Mouse (Mus musculus): Measurements from ENCODE around the gene Moap1.

Moap1 gene

GRCm38 (mm10) chr12:102740285-102740684 is 3.2 kb downstream of the Moap1 start:
- peak in 1 of 2 experiments; percentile 33 for DNase-seq

GRCm38 (mm10) chr12:102739096-102739495 is 4.4 kb downstream of the Moap1 start:
- DNase-seq = no peak

DNA sequence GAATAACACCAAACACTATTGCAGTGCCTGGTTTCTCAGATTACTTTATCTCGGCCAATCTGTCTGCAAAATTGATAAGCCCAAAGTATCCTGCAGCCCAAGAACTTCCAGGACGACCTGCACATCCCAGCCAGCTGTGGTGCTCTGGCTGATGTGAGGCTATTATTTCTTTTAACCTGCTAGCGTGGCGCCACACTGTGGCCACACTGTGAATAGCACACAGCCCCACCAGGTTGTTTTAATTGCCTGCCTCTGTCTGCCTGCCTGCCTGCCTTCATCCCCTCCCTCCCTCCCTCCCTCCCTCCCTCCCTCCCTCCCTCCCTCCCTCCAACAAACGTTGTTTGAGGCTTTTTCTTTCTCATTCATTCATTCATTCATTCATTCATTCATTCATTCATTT is 10.1 kb downstream of the Moap1 start:
- peak in 1 of 2 experiments; percentile 32 for DNase-seq

DNA sequence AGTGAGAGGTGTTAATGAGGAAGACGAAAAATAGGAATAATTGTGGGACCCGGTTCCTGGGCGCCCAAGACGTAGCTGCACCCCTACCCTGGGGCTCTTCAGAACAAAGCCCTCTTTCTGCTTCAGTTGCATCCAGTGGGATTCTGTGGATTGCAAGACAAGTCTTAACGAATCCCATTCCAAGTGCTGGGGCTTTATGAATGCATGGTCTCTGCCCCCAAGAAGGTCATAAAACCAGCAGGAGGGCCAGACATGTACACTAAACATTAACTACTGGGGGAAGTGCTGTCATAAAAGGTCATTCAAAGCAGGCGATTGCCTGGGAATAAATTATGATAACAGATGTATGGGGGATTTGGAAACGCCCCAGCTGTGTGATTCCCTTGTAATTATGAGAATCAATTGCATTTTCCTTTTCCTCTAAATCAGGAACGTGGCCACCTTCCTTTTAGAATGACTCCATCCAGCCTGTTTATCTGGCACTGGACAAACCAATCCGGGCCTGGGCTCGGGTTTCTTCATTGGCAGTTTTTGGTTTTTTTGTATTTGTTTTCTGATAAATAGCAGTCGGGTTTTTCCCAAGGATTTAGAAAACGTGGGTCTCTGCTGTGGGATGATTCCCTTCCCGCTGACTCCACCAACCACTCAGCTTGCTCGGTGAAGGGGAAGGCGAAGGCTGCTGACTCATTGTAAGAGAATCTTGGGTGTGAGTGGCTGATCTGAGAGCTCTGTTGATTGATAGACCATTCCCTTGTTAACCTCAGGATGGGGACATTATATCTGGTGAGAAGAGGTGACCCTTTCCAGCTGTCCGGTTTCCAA is 12.5 kb downstream of the Moap1 start:
- DNase-seq = no peak

GRCm38 (mm10) chr12:102729855-102730797 is 13.3 kb downstream of the Moap1 start:
- DNase-seq = peak; percentile 79

- no peak for DNase-seq
These were observed 17.7 kb downstream of the Moap1 start for GRCm38 (mm10) chr12:102725761-102726175.

- DNase-seq = no peak
These were observed 18.3 kb downstream of the Moap1 start for GRCm38 (mm10) chr12:102725146-102725545.

DNA sequence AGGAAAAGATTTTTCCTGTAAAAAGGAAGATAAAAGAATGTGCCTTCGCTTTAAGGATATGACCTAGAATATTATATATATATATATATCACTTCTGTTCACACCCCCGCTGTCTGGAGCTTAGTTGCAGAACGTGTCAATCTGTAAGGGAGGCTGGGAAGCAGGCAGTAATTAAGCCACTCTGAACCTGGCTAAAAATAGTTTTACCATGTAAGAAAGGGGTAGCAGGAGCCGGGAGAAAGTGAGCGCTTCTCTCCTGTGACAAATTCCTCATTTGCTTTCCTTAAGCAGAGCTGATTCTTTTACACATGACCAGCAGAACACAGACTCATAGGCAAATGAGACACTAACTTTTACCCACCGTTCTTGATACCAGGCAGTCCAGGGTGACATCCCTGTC is 19.6 kb downstream of the Moap1 start:
- no peak for DNase-seq

DNA sequence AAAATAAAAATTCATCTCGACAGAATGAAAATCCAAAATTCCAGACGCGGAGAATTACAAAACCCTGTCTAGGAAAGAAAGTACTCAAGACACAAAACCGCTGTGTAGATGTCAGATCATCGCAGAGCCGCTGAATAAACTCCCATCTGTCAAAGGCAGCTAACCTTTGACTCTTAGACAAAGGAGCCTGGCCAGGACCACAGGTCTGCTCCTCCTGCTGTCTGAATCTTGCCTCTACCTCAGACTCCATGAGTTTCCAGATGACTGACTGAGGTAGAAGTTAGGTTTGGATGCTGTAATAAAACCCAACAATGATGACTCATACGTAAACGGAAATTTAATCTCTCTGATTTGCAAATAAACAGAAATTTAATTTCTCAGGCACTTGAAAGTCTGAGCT is 20.5 kb downstream of the Moap1 start:
- no peak for DNase-seq

- DNase-seq = no peak
These were observed 21.0 kb downstream of the Moap1 start for GRCm38 (mm10) chr12:102722451-102722850.

- DNase-seq = peak; percentile 55 to 63
These were observed 23.7 kb downstream of the Moap1 start for GRCm38 (mm10) chr12:102719552-102720315.

DNA sequence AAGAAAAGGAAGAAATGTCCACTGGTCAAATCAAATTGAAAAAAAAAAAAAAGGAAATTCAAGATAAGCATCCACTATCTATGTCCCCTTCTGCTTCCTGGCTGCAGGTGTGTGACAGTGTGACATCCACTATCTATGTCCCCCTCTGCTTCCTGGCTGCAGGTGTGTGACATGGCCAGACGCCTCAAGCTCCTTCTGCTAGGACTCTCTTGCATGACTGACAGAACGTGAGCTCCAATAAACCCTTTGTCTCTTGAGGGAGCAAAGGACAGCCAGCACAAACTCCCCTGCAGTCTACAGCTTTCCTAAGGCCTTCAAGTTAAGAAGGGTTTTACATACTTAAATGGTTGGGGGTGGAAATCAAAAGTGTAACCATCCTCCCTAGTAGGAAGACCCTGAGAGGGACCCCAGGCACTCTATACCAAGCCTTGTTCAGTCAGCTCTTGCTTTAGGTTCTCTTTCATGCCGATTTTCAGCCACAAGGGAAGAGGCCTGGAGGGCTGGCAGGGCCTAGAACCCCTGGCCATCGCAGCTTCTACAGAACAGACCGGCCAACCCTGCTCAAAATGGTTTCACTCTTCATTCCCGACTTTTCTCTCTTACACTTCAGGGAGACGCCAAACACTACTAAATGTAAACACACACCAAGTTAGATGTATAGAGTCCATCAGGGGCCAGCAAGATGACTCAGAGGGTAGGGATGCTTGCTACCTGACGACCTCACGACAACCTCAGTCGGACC is 28.6 kb downstream of the Moap1 start:
- no peak for DNase-seq

- no peak for DNase-seq
These were observed 29.3 kb downstream of the Moap1 start for GRCm38 (mm10) chr12:102714116-102714515.

GRCm38 (mm10) chr12:102713153-102713865 is 30.2 kb downstream of the Moap1 start:
- DNase-seq = no peak

GRCm38 (mm10) chr12:102710851-102711375 is 32.5 kb downstream of the Moap1 start:
- peak; percentile 87 for DNase-seq

DNA sequence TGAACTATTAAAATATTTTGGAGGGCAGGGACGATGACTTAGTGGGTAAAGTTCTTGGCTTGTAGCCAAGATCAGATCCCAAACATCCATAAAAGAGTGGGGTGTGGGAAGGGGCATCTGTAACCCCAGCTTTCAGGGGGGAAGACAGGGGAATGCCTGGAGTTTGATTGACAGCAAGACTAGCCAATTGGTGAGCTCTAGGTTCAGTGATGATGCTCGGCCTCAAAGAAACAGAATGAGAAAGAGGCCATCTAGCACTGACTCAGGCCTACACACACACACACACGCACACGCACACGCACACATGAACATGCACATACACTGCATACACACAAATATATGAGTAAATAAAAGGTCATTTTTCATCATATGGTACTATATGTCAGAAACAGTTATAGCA is 33.6 kb downstream of the Moap1 start:
- DNase-seq = no peak

DNA sequence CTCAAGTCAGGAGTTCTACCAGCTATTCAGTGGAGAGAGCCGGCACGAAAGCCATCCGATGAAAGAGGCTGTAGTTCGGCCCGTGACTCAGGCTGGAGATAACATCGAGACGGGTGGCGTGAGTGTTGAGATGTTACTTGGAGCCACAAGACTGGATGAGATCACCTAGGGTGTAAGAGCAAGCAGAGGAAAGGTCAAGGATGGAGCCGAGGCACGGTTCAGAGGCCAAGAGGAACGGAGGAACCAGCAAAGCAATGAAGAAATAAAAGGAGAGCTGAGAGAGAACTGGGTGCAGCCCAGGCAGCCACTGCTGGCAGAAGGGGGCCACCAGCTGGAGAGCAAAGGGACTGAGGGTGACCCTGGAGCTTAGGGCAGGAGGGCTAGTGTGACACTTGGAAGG is 35.2 kb downstream of the Moap1 start:
- no peak for DNase-seq

GRCm38 (mm10) chr12:102706833-102707463 is 36.5 kb downstream of the Moap1 start:
- no peak for DNase-seq

DNA sequence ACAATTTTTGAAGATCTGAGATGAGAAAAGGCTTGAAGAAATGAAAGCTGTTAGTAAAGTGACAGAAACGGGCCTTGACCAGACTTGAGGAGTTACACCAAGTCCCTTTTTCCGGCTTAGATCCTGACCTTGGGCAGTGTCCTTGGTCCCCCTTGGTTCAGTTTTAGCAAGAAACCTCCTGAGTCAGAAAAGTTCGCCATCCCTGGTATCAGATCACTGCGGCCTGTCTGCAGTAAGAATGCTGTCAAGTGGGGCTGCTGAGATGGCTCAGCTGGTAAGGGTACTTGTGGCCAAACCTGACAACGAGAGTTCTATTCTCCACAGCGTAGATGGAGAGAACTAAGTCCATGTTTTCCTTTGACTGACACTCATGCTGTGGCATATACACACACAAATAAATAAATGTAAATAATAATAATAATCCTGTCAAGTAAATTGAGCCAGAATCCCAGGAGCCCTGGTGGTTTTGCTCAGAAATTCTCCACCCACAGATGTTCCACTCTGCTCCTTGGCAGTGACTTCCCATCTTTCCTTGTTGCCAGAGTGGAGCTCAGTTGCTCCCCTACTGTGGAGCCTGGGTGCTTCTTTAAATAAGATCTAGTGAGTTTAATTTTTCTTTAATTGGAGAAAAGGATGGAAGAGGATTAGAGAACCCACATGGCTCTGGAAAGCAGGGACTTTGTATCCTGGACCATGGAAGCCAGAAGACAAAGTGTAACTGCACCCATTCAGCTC is 37.4 kb downstream of the Moap1 start:
- DNase-seq = no peak

Measured in cerebellum, postnatal 36 days (tissue).